Mouse (Mus musculus): Measurements from ENCODE around the gene Hic2.

Gene Hic2

GRCm38 (mm10) chr16:17275721-17276120, 42.3 kb downstream of the Hic2 start, which contains the start of gene Tmem191c:
Gene Tmem191c, plus strand, starts transcription at chr16:17276077.
- in situ Hi-C loops (cut with MboI) = no loop called here

GRCm38 (mm10) chr16:17276164-17277151, 43.1 kb downstream of the Hic2 start:
- in situ Hi-C loops (cut with MboI) = no loop called here

- in situ Hi-C loops (cut with MboI) = no loop called here
Measured at GRCm38 (mm10) chr16:17277342-17278211, 44.2 kb downstream of the Hic2 start.

- in situ Hi-C loops (cut with MboI) = loop anchor here (5.0 kb wide), 1 partner anchor 78 kb away; the partner anchor contains the start of gene Ube2l3
Measured at GRCm38 (mm10) chr16:17280471-17280870, 47.1 kb downstream of the Hic2 start.

- in situ Hi-C loops (cut with MboI) = loop anchor here (5.0 kb wide), 1 partner anchor 81 kb away; the partner anchor contains the start of gene Ube2l3
Measured at GRCm38 (mm10) chr16:17283151-17283550, 49.8 kb downstream of the Hic2 start.

GRCm38 (mm10) chr16:17287103-17287502, 53.7 kb downstream of the Hic2 start:
- in situ Hi-C loops (cut with MboI) = no loop called here

GRCm38 (mm10) chr16:17291016-17291415, 57.6 kb downstream of the Hic2 start:
- in situ Hi-C loops (cut with MboI) = no loop called here

GRCm38 (mm10) chr16:17292751-17293150, 59.4 kb downstream of the Hic2 start:
- in situ Hi-C loops (cut with MboI) = no loop called here

GRCm38 (mm10) chr16:17300818-17301217, 67.4 kb downstream of the Hic2 start:
- in situ Hi-C loops (cut with MboI) = no loop called here

GRCm38 (mm10) chr16:17303521-17304245, 70.3 kb downstream of the Hic2 start:
- in situ Hi-C loops (cut with MboI) = no loop called here

- in situ Hi-C loops (cut with MboI) = no loop called here
Measured at GRCm38 (mm10) chr16:17307461-17307860, 74.1 kb downstream of the Hic2 start.

- in situ Hi-C loops (cut with MboI) = no loop called here
Measured at GRCm38 (mm10) chr16:17309036-17309435, 75.7 kb downstream of the Hic2 start.

GRCm38 (mm10) chr16:17312531-17312930, 79.2 kb downstream of the Hic2 start:
- in situ Hi-C loops (cut with MboI) = no loop called here
